Mouse (Mus musculus): ENCODE data around the gene D930048N14Rik. TPM values are rescaled to one million over a fixed set of nuclear protein-coding genes. Genes with fewer than 3 reads are reported as not detected.
"Not testable (repeated sequence)": the region's sequence is repeated elsewhere in the genome, so short reads cannot be mapped to it uniquely, and the experiment has no call there.

Gene D930048N14Rik
- polyA plus RNA-seq, 1 experiment from 2014 or later: 3.2 TPM

GRCm38 (mm10) chr11:51688330-51689328 lies 37.9 kb downstream of the D930048N14Rik start, which contains the start of gene 0610009B22Rik:
Gene 0610009B22Rik, minus strand, starts transcription at chr11:51688874.
- ATAC-seq: peak; percentile 100
- H3K9ac ChIP-seq: peak within 1 kb of the TSS; percentile 79
- peak within 1 kb of the TSS; percentile 68 for H3K4me3 ChIP-seq (replicated peaks)
- peak within 1 kb of the TSS; percentile 100 for H3K27ac ChIP-seq
- 0 out of 2 replicates have a peak, but pooled peaks cover 4% of the 10 kb centered on the region for H3K36me3 ChIP-seq
- no peaks in the 10 kb centered on the region for H3K27me3 ChIP-seq (replicated peaks)
- peak within 1 kb of the TSS; percentile 70 for H3K4me2 ChIP-seq (replicated peaks)
- WGBS: under 1% methylated on average over 60 of the region's 60 CpGs
- H3K4me1 ChIP-seq (replicated peaks): no peaks in the 10 kb centered on the region
- no peaks in the 10 kb centered on the region for H3K9me3 ChIP-seq

DNA sequence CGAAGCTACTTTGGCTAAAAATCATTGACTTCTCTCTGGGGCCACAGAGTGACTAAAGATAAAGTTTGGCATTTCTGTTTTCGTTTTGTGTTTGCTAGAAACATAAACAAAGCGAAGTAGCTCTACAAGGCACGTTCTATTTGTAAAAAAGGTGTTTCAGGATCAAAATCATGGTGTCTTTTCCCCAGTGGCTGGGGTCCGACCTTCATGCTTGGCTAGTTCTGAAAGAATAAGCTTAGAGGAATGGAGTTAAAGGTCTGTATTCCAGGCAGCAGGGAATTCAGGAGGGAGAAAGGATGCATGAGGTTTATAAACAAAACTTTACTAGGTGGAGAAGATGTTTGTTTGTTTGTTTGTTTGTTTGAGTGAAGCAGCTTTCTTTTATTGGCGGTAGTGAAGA lies 38.6 kb downstream of the D930048N14Rik start:
- WGBS: 22% methylated on average over 6 of the region's 6 CpGs
- ATAC-seq: no peak

DNA sequence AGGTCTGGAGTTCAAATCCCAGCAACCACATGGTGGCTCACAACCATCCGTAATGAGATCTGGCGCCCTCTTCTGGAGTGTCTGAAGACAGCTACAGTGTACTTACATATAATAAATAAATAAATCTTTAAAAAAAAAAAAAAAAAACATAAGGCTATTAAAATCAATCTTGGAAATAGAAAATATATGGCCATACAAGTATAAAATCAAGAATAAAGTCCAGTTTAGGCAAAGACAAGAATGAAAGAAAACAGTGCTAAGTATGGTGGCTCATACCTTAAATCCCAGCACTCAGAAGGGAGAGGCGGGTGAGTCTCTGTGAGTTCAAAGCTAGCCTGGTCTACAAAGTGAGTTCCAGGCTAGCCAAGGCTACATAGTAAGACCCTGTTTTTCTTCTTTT lies 39.8 kb downstream of the D930048N14Rik start:
- ATAC-seq; H3K9ac ChIP-seq; H3K27me3 ChIP-seq (replicated peaks); H3K4me2 ChIP-seq (replicated peaks); H3K4me3 ChIP-seq (replicated peaks); H3K36me3 ChIP-seq; H3K4me1 ChIP-seq (replicated peaks); H3K27ac ChIP-seq; H3K9me3 ChIP-seq: not testable (repeated sequence)
- WGBS: 72% methylated on average over 3 of the region's 3 CpGs

More for the DNA sequence above, 38.6 kb downstream of the D930048N14Rik start:
- Histone ChIP-seq H3K9ac (peak overlapping the region; percentile 79; the same call in 1 of the 2 replicates), H3K27me3 (replicated peaks) (no peaks in the 10 kb centered on the region), H3K36me3 (0 out of 2 replicates have a peak, but pooled peaks cover 4% of the 10 kb centered on the region), H3K27ac (peak overlapping the region; percentile 100), H3K9me3 (no peaks in the 10 kb centered on the region), H3K4me2 (replicated peaks) (peak overlapping the region; percentile 70), H3K4me1 (replicated peaks) (no peaks in the 10 kb centered on the region), H3K4me3 (replicated peaks) (peak overlapping the region; percentile 68)

DNA sequence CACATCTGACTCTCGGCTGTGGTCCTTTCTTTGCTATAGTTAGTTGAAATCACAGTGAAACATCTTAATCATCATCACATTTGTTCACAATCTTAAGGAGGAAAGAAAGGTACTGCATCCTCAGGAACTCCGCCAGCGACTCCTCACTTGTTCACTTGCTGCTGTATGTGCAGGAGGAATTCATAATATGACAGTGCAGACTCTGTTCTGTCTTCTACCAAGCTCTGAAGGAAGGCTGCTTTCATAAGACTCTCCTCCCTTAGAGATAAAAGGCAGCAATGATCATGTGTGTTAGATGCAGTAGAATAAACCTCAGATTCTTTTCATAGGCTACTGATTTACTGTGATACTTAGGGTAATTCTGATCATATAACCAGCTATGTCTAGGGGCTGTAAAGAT lies 44.2 kb downstream of the D930048N14Rik start:
- H3K4me1 ChIP-seq (replicated peaks): no peaks in the 10 kb centered on the region
- no peak overlapping the region for H3K9ac ChIP-seq
- H3K27ac ChIP-seq: no peak overlapping the region
- peaks cover 30% of the 10 kb centered on the region for H3K36me3 ChIP-seq
- WGBS: 90% methylated on average over 3 of the region's 3 CpGs
- H3K27me3 ChIP-seq (replicated peaks): no peaks in the 10 kb centered on the region
- no peak for ATAC-seq
- H3K4me2 ChIP-seq (replicated peaks): no peak overlapping the region
- H3K9me3 ChIP-seq: no peaks in the 10 kb centered on the region
- H3K4me3 ChIP-seq (replicated peaks): no peak overlapping the region

DNA sequence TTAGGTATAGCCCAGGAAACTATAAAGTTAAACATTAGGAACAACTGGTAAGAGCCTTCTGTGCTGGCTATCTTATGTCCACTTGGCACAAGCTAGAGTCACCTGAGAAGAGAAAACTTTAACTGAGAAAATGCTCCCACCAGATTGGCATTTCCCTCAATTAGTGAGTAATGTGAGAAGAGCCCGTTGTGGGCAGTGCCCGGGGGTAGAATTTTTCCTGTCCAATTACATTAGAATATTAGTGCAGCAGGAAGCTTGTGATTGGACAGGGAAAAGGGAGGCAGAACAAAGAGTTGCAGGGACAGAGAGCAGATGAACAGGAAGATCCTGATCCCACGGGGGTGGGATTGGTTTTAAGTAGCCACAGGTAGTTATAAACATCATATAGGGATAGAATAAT lies 52.1 kb downstream of the D930048N14Rik start:
- no peaks in the 10 kb centered on the region for H3K9me3 ChIP-seq
- no peak overlapping the region for H3K9ac ChIP-seq
- H3K4me1 ChIP-seq (replicated peaks): no peaks in the 10 kb centered on the region
- H3K27ac ChIP-seq: no peak overlapping the region
- H3K4me3 ChIP-seq (replicated peaks): no peak overlapping the region
- no peak for ATAC-seq
- peaks cover 49% of the 10 kb centered on the region for H3K36me3 ChIP-seq
- H3K27me3 ChIP-seq (replicated peaks): no peaks in the 10 kb centered on the region
- WGBS: 79% methylated on average over 3 of the region's 3 CpGs
- H3K4me2 ChIP-seq (replicated peaks): no peak overlapping the region

- H3K4me3 ChIP-seq (replicated peaks): no peak overlapping the region
- H3K27me3 ChIP-seq (replicated peaks): no peaks in the 10 kb centered on the region
- ATAC-seq: no peak
- no peak overlapping the region for H3K4me2 ChIP-seq (replicated peaks)
- H3K4me1 ChIP-seq (replicated peaks): no peaks in the 10 kb centered on the region
- H3K9ac ChIP-seq: no peak overlapping the region
- 74% methylated on average over 10 of the region's 10 CpGs for WGBS
- H3K27ac ChIP-seq: no peak overlapping the region
- H3K9me3 ChIP-seq: no peaks in the 10 kb centered on the region
- peaks cover 49% of the 10 kb centered on the region for H3K36me3 ChIP-seq
These were observed 52.7 kb downstream of the D930048N14Rik start for GRCm38 (mm10) chr11:51703379-51703998.

DNA sequence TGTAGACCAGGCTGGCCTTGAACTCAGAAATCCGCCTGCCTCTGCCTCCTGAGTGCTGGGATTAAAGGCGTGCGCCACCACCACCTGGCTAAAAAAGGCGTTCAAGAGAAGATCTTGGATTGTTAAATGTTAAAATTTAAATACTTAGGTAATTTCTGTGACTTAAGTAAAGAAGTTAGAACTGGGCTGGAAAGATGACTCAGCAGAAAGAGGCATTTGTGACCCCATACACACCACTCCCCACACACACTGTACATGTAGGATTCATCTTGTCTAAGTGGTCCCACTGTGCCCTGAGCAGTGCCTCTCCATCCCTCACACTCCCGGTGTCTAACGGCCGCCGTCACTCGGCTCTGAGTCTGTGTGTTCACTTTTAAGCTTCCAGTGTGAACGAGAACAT lies 55.7 kb downstream of the D930048N14Rik start:
- Histone ChIP-seq H3K4me3 (replicated peaks) (no peak overlapping the region), H3K9ac (no peak overlapping the region), H3K27ac (no peak overlapping the region), H3K9me3 (no peaks in the 10 kb centered on the region), H3K4me1 (replicated peaks) (no peaks in the 10 kb centered on the region), H3K27me3 (replicated peaks) (no peaks in the 10 kb centered on the region), H3K4me2 (replicated peaks) (no peak overlapping the region), H3K36me3 (peaks cover 48% of the 10 kb centered on the region)
- ATAC-seq: no peak
- WGBS: 98% methylated on average over 10 of the region's 10 CpGs

GRCm38 (mm10) chr11:51707080-51707479 lies 56.3 kb downstream of the D930048N14Rik start:
- Histone ChIP-seq H3K4me2 (replicated peaks) (no peak overlapping the region), H3K36me3 (peaks cover 47% of the 10 kb centered on the region), H3K4me3 (replicated peaks) (no peak overlapping the region), H3K27ac (no peak overlapping the region), H3K9me3 (no peaks in the 10 kb centered on the region), H3K4me1 (replicated peaks) (no peaks in the 10 kb centered on the region), H3K27me3 (replicated peaks) (no peaks in the 10 kb centered on the region), H3K9ac (no peak overlapping the region)
- no peak for ATAC-seq
- WGBS: 96% methylated on average over 12 of the region's 13 CpGs

Other genes with a start within 250 kb of the D930048N14Rik start
- 18.5 and 21.1 TPM in 2 replicates for gene Phykpl, start 66.2 kb upstream of the D930048N14Rik start, polyA plus RNA-seq (2015; fragmentation: Nextera tagmentation; extraction: Ambion mirVana)
- 381 and 414 TPM in 2 replicates for gene Hnrnpab, start 44.1 kb upstream of the D930048N14Rik start, polyA plus RNA-seq (2015; fragmentation: Nextera tagmentation; extraction: Ambion mirVana)
- gene Nhp2, start 31.2 kb upstream of the D930048N14Rik start, polyA plus RNA-seq (2015; fragmentation: Nextera tagmentation; extraction: Ambion mirVana): 172 and 184 TPM in 2 replicates
- gene Rmnd5b, start 15.1 kb upstream of the D930048N14Rik start, polyA plus RNA-seq (2015; fragmentation: Nextera tagmentation; extraction: Ambion mirVana): 38.2 and 42.6 TPM in 2 replicates
- 17.6 and 18.1 TPM in 2 replicates for gene N4bp3, start 112 bp upstream of the D930048N14Rik start, polyA plus RNA-seq (2015; fragmentation: Nextera tagmentation; extraction: Ambion mirVana)
- gene 0610009B22Rik, start 37.9 kb downstream of the D930048N14Rik start, polyA plus RNA-seq (2015; fragmentation: Nextera tagmentation; extraction: Ambion mirVana): 96.0 and 105 TPM in 2 replicates
- gene Sec24a, start 112.7 kb downstream of the D930048N14Rik start, polyA plus RNA-seq (2015; fragmentation: Nextera tagmentation; extraction: Ambion mirVana): 20.1 and 20.8 TPM in 2 replicates
- gene Sar1b, start 112.7 kb downstream of the D930048N14Rik start, polyA plus RNA-seq (2015; fragmentation: Nextera tagmentation; extraction: Ambion mirVana): 168 and 171 TPM in 2 replicates
- gene Jade2, start 206.7 kb downstream of the D930048N14Rik start, polyA plus RNA-seq (2015; fragmentation: Nextera tagmentation; extraction: Ambion mirVana): 1.3 and 1.4 TPM in 2 replicates

All from intestine, embryonic 15.5 days (tissue).